Mouse (Mus musculus) adipocyte (in vitro differentiated cells): ENCODE measurements around the gene Hdac7.

Source experiments
- DNase-seq: peaks from one replicate; pipeline ENCODE4 v3.0.0-alpha.2; 2016; ENCODE audit warnings: low spot score

The Hdac7 gene

DNA sequence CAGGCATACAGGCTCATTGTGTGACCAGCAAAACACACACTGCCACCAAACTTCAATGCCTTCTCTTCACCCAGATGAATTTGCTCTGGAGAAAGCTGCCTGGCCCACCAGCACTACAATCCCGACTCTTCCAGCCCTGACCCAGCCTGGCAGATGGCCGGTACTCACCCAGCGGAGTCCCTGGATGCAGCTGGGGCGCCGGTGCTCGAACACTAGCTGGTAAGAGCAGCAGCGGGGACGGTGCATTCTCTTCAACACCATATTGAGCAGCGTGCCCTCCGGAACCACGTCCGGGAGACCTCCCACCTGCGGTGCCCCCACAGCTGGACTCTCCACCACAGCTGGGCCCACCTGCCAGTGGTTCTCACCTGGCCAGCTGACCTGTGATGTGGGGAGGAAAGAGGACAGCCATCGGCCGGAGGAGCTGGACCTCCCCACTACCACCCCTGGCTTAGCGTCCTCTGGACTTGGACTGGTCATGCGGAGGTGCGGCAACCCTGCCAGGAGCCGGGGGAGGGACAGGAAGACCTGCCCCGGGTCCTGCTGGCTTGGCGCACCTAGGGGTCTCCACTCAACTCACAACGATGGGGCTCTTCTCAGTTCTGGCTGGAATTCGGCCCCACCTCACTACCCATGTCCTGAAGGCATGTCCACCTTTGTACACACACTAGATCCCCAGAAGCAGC, 77.6 kb downstream of the Hdac7 start:
- no peak for DNase-seq

DNA sequence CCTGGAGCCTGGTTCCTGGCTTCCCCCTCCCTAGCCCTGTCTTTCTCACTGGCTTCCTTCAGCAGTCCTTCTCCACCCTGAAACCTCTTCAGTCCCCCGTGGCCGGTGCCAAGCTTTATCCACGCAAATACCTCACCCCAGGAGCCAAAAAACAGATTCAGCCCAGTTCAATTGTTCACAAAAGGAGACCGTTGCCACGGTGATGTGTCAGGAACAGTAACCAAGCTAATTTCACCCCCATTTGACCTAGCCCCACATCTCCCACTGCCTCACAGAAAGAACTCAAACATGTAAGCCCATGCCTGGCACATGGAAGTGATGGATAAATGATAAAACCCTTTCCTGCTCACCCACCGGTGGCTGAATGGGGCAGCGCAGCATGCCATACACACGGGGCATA, 78.1 kb downstream of the Hdac7 start:
- no peak for DNase-seq

DNA sequence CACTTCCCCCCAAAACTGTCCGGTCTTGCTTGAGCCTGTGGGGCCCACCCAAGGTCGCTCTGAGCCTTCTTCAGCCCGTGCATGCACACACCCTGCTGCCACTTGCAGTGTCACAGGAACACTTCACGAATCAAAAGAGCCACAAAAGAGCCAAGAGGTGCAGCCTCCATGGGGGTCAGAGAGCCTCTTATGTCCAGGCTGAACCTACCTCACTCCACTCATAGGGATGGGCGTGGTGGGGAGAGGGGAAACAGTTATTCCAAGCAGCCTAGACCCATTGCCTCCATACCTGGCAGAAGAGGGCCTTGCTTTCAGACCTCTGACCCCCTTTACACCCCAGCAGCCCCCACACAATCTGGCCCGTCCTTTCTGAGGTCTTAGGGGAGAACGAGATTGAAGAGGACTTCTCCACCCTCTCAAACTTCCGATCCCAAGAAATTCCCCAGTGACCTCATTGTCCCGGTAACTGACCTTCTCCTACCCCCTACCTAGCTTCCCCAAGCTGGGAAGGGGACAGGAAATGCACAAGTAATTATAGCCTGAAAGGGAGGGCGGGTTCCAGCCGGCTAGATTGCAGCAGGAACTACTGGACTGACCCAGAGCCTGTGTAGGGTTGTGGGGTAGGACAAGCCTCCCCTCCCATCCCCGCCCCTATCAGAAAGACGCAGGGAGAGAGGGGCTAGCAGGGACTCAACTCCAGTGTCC, 79.1 kb downstream of the Hdac7 start:
- no peak for DNase-seq

DNA sequence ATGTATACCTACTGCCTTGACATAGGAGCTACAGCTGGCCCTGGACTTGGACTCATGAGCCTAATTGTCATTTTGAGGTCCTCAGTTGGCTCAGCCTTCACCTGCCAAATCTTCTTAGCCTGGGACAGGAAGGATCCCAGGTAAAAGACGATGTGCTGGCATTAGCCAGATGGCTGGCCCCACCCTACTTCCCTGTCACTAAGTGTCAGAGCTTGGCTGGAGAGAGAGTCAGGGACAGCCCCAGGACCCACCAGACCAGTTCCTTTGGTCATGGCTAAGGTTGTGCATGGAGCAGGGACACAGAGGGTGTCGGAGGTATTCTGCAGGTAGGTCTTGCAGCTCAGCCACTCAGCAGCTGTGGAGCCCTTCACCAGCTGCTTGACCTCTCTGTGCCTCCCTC, 79.8 kb downstream of the Hdac7 start:
- DNase-seq: no peak

DNA sequence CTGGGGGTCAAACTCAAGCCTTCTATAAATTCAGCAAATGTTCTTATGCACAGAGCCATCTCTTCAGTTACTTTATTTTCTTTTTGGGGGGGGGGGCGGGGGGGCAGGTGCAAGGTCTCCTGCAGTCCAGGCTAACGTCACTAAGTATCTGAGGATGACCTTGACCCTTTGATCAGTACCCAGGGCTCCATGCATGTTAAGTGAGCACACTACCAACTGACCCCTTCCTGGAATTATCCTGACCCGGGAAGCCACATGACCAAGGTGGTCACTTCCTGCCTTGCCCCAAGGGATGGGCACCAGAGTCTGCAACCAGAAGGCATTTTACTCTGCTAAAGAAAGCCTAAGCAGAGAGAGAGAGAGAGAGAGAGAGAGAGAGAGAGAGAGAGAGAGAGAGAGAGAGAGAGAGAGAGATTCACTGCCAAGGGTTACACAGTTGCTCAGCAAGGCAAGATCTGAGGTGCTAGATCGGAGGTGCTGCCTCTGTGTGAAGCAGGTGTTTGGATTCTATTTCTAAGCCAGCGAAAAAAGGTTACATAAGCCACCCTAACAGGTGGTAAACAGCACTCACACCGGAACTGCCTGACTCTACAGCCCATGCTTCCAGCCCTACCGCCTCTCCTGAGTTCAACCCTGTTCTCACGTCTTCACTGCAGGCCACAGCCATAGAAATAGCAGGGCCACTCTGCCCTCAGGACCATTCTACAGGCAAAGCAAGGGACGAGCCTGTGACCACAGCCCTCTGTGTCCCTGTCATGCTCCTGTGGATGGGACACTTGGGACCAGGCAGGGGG, 80.8 kb downstream of the Hdac7 start:
- no peak for DNase-seq

DNA sequence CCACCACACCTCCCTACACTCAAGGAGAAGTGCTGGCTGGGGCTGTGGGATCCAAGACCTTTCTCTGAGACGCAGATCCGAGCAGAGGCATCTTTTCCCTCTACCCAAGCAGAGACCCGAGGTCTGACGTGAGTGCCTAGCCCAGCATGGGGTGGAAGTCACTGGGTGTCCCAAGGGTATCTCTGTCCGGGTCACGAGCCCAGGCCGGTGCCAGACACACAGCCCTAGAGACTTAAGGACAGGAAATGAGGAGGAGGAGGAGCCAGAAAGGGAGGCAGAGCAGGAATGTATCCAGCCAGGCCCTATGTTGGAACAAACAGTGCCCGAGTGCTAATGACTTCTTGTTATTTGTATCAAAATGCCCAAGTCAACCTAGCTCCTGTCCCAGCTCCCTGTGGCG, 81.6 kb downstream of the Hdac7 start:
- DNase-seq: no peak

DNA sequence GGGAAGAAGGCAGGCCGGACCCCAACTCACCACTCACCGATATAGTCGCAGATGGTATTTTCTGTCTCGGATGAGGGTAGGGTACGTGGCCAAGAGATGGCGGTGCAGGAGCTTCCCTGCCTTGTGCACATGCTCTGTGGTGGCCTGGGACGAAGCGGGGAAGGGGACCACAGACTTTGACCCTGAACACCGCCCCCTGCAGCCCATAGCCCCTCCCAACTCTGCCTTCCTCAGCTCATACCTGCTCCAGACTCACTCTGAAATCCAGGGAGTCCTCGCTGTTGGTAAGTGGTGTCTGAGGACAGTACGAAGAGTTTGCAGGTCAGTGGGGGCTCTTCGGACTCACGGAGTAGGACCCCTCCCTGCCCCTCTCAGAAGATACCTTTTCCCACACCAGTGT, 82.9 kb downstream of the Hdac7 start:
- no peak for DNase-seq

DNA sequence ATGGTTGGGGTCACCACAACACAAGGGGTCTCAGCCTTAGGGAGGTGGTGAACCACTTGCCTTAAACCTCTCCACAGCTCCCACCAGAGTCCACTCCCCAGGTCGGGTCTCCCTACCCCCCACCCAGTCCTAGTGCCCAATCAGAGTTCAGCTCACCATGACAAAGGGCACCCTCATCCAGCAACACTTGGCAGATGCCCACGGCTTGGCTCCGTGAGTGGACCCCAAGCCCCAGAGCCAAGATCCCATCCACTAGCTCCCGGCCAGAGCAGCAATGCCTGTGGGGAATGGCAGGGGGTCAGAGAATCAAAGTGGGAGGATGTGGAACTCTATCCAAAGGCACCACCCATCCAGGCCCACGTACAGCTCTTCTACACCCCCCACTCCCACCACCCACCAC, 83.3 kb downstream of the Hdac7 start:
- DNase-seq: no peak

DNA sequence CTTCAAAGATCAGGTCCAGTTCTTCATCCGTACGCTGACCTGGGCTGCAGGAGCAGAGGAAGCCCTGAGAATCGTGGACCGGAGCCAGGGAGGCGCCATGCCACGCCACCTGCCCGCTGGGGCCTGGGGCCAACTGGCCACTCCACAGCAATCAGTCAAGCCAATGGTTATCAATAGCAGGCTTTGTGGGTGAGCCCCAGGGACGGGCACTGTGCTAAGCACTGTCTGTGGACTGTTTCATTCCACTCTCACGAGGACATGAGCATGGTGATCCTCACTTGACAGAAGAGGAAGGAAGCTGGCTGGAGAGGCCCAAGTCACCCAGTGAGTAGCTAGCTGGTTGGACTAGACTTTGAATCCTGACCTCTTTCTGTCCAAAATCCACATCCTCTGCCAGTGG, 84.3 kb downstream of the Hdac7 start:
- DNase-seq: no peak

DNA sequence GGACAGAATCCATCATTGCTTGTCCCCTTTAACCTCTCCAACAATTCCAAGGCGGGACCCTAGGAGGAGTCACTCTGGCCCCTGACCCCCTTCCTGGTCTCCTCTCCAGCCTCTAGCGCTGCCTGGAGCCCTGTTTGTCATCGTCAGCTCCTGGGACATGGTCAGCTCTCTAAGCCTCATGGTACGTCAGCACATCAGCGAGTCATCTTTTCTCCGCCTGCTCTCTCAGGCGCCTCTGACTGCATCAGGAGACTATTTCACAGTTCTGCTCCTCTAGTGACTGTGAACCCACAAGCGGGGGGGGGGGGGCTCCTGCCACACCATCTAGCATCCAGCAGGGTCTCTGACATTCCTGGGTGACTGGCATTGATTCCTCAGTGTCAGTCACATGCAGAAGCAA, 88.9 kb downstream of the Hdac7 start:
- no peak for DNase-seq

DNA sequence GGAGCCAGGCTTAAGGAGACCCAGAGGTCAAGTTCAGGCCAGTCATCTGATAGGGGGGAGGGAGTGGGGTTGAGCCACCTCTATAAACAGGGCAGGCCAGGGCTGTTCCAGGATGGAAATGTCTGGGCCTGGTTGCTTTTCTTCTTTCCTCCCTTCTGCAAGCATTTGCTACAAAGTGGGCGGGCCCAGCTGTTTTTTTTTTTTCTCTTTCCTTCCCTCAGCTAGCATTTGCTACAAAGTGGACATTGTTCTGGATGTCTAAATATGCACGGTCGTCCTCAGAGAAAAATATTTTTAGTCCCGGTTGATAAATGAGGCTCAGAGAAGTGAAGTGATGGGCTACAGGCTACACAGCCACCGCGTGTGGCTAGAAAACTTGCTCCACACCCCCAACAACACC, 89.8 kb downstream of the Hdac7 start:
- no peak for DNase-seq

DNA sequence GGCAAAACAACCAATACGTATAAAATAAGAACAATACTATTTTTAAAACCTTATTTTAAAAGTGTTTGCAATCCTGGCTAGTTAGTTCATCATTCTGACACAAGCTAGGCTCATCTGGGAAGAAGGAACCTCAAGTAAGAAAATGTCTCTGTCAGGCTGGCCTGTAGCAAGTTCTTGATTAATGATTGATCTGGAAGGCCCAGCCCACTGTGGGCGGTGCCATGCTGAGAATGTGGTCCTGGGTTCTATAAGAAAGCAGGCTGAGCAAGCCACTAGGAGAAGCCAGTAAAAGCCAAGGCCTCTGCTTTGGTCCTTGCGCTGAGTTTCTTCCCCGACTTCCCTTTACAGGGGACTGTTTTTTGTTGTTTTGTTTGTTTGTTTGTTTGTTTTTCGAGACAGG, 91.8 kb downstream of the Hdac7 start:
- no peak for DNase-seq

DNA sequence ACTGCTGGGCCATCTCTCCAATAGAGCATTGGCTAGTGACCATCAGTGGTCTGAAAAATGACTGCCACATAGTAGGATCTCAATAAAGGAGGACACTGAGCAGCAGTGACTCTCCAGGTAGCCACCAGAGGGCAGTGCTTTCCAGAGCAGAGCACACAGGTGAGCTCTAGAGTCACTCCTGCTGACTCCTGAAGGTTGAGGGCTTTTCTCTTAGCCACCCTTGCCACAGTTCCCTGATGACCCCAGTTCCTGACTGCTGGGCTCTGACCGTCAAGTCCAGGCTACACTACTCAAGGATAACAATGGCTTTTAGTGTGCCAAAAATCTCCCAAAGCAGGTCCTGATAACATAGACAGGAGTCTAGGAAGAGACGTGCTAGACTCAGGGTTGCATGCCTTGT, 92.6 kb downstream of the Hdac7 start:
- DNase-seq: no peak

DNA sequence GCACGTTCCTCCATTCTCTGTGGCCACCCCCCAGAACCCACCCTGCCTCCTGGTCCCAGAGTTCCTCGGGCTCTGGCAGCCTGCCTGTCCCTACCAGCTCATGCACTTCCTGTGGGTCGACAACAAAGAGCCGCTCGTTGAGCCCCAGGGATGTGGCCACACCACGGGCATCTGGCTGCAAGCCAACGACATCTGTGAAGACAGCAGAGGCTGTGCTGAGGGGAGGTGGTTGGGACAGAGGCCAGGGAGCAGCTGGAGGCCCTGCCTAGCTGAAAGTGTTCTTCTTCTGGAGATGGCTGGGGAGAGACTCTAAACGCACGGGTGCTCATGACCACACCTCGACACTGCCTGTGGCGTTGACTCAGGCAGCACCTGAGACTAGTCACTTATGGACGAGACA, 93.6 kb downstream of the Hdac7 start:
- peak; percentile 85 for DNase-seq

DNA sequence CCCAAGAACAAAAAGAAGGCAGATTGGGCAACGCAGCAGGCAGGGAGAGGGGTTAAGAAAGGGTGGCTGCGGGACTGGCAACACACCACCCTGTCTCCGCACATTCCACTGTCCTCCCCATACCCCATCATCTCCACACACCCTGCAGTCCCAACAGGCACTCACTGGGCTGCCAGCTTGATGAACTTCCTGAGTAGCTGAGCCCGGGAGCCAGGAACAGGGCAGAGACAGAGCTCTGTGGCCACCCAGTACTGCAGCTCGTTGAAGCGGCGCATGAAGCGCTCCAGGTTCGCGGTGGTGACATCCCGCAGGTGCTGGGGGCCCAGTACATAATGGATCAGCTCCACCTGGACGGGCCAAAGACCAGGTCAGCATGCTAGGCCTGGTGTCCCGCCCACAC, 94.5 kb downstream of the Hdac7 start:
- DNase-seq: no peak

DNA sequence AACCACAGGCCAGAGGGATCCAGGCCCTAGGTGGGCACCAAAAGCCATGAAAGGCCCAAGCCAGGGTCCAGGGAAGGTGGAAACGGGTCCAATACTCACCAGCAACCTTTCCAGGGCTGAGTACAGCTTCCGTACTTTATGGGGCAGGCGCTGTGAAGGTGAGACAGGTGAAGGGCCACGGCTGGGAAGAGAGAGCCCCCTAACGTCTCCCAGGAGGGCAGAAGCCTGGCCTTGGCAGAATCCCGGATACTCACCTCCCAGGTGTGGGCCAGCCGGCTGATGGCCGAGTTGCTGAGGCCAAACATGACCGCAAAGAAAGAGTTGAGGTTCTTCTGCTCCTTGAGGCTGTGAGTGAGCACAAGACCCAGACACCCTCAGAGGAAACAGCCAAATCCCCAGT, 94.9 kb downstream of the Hdac7 start:
- no peak for DNase-seq

DNA sequence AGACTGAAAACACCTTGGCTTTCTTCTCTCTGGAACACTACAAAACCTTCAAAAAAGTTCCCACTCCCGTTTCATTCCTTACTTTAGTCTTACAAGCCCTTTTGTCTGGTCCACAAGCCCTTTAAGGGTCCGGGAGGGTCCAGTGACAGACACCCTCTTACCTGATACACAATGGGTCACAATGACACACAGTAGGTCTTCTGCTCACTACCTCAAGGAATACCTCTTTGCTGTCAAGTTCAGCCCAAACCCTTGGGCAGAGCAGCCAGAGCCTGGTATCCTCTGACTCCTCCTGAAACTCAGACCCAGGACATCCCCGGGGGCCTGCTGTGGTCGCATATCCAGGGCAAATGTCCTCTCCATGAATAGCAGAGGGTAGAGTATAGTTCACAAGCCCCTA, 95.3 kb downstream of the Hdac7 start:
- no peak for DNase-seq

DNA sequence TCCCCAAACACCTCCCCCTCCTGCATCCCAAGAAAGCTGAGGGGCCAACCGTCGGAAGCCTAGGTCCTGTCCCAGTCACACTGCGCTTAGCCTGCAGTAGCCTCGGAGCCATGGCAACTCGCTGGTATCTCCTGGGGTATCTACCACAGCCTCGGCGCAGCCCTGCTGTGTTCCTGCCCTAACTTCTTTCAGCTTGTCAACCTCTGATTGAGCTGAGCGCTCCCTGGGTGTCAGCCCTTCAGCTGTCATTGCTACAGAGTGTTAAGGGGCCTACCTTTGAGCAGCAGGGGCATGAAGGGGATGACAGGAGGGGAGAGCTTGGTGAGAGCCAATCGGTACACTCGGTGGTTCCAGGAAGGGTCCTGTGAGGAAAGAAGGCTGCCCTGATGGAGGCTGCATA, 96.0 kb downstream of the Hdac7 start:
- no peak for DNase-seq

DNA sequence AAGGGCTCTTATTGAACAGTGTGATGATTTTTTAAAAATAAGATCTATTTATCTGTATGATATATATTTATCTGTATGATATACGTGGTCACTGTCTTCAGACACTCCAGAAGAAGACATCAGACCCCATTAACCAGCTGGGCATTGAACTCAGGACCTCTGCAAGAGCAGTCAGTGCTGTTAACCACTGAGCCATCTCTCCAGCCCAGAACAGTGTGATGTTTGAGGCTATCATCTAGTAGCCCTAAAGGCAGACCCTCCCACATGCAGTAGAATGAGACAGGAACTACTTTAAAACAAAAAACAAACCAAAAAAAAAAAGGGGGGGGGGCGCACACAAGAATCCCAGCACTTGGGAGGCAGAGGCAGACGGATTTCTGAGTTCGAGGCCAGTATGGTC, 96.8 kb downstream of the Hdac7 start:
- DNase-seq: no peak

DNA sequence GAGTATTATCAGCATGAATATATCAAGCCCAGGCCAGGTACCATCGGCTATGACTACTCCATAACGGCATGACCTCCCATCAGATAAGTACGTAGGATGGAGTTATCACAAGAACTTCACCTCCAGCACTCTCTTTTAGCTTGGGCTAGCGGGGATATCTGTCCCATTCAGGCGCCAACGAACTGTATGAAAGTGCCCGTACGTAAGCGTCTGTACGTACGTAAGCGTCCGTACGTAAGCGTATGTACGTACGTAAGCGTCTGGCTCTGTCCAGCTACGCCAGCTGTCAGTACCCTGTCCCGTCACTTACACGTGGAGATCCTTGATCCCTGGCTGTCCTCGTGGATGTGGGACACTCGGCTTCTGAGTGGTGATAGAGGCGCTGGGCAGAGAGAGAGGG, 97.6 kb downstream of the Hdac7 start:
- no peak for DNase-seq

DNA sequence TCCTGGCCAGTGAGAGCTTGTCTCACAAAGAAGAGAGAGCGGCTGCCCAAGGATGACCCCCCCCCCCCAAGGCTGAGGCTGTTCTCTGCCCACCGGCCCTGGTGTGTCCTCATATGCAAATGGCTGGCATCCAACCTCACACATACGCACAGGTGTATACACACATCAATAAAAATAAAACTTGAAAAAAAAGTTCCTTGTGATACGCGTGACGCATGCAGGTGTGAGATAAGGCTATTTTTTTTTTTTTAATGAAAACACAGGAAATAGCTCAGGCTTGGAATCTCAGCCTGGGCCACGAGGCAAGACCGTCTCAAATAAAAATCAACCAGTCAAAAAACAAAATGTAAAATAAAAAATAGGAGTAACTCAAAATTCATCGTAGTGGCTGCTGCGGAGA, 98.0 kb downstream of the Hdac7 start:
- no peak for DNase-seq

DNA sequence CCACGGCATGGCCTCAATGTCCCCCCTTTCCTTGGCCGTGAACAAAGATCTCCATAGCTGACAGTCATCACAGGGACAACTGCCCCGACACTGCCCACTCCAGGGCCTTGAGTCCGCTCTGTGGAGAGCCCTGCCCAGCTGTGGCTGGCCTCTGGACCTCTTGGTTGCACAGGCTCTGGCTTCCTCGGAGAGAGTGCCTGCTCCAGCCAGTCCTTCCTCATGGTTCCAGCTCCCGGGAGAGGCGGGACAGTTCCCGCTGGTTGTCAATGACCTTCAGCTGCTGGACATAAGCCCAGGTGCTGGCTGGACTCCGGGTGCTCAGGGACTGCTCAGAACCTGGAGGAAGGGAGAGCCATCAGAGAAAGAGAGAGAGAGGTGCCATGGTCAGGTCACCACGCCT, 99.0 kb downstream of the Hdac7 start:
- peak; percentile 65 for DNase-seq

DNA sequence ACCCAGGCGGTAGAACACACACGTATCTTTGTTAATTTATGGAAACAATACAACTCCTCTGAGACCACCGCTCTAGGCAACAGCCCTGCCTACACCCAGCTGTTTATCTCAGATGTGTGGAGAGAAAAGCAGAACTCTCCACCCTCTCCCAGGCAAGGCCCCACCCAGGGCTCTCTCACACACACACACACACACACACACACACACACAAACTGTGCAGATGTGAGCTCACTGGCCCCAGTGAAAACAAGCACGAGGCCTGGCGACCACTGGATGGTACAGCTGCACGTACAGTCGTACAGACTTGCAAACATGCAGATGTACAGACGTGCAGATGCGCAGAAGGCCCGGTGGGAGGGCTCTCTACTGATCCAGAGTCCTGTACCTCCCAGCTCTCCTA, 99.4 kb downstream of the Hdac7 start:
- no peak for DNase-seq
